Mouse (Mus musculus) right cerebral cortex, postnatal 10 days (tissue): ENCODE results near the gene Psmc3.
A peak's percentile ranks its signal among the peaks of the same experiment; 100 is the strongest.
"Not testable (repeated sequence)": the region's sequence is repeated elsewhere in the genome, so short reads cannot be mapped to it uniquely, and the experiment has no call there.

ENCODE experiments used
- DNase-seq, 2 experiments: peaks; one replicate each; pipeline ENCODE4 v3.0.0; 2021; ENCODE audit warnings: low spot score in 2 of 2

Psmc3 gene

GRCm38 (mm10) chr2:91053934-91054382 is at the start of gene Psmc3:
Psmc3 (plus strand) TSS chr2:91054009.
- DNase-seq, result peak; percentile 98

- no peak for DNase-seq
Observed at GRCm38 (mm10) chr2:91008536-91008935, 45.3 kb upstream of the Psmc3 start.

GRCm38 (mm10) chr2:91013881-91014280 is 39.9 kb upstream of the Psmc3 start:
- DNase-seq, result no peak

DNA sequence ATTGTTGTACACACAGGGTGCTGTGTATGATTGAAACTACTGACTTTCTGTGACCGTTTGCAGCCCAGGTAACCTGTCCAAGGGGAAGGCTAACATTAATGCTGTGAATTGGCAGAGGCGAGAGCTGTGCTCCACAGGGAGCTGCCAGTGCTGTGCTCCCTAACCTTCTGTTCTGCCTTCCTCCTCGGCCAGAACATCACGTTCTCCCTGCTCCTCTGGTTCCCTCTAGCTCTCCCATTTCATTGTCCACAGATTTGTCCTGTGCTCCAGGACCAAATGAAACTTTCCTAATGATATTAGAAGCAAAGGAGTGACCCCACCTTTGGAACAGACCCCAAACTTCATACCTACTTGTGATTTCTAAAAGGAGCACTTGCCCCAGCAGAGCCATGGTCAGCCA is 38.4 kb upstream of the Psmc3 start:
- DNase-seq, result no peak

- peak; percentile 58 to 59 for DNase-seq
Observed at GRCm38 (mm10) chr2:91018061-91018788, 35.6 kb upstream of the Psmc3 start.

- DNase-seq, result no peak
Observed at GRCm38 (mm10) chr2:91019911-91020310, 33.9 kb upstream of the Psmc3 start.

- not testable (repeated sequence) for DNase-seq
Observed at GRCm38 (mm10) chr2:91022266-91022665, 31.5 kb upstream of the Psmc3 start.

DNA sequence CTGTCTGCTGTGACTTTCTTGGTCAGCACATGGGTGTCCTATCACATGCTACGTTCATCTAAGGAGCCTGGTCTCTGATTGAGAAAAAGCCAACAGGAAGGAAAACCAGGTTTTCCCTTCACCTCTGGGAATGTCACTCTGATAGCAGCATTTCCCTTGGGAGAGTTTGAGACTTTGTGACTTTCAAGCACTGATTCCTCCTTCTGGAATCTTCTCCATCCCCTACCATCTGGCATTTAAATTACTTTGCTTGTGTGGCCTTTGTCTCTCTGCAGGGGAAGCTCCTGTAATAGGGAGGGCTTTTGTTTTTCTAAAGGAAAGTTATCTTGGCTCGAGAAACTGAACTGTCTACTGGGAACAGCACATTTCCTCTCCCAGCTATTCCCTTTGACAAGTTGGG is 30.7 kb upstream of the Psmc3 start:
- DNase-seq, result no peak

- DNase-seq, result no peak
Observed at GRCm38 (mm10) chr2:91023956-91024355, 29.9 kb upstream of the Psmc3 start.

DNA sequence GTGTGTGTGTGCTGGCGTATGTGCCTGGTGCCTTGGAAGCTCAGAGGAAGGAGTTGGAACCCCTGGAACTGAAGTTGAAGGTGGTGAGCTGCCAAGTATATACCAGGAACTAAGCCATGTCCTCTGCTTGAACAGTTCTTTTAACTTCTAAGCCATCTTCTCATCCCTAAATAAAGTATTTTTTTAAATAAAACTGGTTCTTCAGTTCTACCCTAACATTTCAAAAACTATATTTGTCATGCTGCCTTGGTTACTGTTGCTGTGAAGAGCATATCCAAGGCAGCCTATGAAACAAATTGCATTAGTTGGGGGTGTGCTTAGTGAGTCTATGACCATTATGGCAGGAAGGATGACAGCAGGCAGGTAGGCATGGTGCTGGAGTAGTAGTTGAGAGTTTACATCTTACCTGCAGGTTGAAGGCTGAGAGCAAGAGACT is 28.7 kb upstream of the Psmc3 start:
- DNase-seq, result peak; percentile 63 to 79

- no peak for DNase-seq
Observed at GRCm38 (mm10) chr2:91026491-91026890, 27.3 kb upstream of the Psmc3 start.

DNA sequence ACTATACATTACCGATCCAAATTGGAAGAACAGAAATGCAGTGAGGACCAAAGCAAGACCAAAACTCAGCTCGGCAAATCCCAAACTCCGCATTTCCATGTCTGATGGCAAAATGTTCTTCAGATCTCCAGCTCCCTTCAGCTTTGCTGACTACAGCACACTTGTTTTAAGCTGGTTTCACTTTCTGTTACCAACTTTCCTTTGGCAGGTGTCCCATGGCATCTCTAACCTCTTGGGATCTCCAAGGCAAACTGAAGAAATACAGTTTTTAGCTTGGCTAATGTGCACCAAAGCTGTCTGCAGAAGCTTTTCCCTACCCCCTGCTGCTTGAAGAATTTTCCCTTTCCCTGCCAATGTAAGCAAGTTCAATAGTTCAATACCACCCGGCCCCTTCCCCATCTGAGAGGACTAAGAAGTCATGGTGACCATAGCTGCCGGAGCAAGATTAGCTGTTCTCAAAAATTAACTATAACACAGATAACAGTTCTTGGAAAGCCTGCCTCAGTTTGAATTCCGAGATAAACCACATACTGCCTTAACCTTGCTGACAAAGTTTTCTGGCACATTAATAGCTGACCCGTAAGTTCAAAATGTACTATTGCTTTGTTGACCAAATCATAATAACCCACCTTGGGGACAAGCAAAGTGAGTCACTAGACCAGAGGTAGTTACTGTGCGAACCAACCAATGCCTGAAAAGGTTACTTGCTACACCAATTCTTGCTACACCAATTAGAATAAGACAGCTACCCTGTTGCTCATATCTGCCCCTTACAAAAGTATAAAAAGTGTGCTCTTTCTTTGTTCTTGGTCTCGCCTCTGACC is 26.2 kb upstream of the Psmc3 start:
- no peak for DNase-seq

DNA sequence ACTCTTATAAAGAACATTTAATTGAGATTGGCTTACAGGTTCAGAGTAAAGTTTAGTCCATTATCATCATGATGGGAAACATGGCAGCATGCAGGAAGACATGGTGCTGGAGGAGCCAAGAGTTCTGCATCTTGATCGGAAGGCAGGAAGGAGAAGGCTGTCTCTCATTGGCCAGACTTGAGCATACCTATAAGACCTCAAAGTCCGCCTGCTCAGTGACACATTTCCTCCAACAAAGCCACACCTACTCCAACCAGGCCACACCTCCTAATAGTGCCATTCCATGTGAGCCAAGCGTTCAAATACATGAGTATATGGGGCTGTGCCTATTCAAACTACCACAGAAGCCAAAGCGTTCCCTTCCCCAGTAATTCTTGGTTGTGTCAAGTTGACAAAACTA is 22.6 kb upstream of the Psmc3 start:
- no peak for DNase-seq

GRCm38 (mm10) chr2:91033000-91033399 is 20.8 kb upstream of the Psmc3 start:
- DNase-seq, result no peak

DNA sequence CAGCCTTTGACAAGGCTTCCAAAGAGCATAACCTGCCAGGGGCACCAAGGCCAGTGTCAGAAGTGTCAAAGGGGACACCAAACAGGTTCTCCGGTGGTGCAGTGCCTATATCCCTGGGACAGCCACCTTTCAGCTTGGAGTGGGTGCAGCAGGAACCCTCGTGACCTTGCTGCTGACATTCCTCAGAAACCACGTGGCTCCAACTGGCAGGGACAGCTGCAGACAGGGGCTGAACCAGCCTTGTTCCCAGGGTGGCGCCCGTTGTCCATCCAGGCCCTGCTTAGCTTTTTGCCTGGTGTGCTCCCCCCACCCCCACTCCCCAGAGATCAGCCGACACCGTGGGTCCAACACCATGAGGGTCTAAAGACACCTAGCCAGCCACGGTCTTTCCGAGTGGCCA is 18.4 kb upstream of the Psmc3 start, which contains the start of gene Rapsn:
Gene Rapsn (plus strand): TSS at position 236 of the 400 bp plus-strand sequence.
- DNase-seq, result no peak

GRCm38 (mm10) chr2:91041786-91042185 is 12.0 kb upstream of the Psmc3 start:
- no peak for DNase-seq

GRCm38 (mm10) chr2:91042651-91043398 is 11.0 kb upstream of the Psmc3 start:
- DNase-seq, result no peak

DNA sequence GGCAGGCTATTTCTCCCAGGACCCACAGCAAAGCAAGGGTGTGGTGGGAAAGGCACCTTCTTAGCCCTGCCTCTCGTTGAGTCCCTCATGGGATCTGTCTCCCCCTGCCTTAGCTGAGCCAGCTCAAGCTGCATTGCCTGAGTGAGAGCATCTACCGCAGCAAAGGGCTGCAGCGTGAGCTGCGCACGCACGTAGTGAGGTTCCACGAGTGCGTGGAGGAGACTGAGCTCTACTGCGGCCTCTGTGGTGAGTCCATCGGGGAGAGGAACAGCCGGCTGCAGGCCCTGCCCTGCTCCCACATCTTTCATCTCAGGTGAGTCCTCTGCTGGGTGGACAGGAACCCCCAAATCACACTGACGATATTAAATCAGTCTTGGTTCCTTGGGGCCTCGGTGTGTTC is 9.1 kb upstream of the Psmc3 start:
- no peak for DNase-seq

DNA sequence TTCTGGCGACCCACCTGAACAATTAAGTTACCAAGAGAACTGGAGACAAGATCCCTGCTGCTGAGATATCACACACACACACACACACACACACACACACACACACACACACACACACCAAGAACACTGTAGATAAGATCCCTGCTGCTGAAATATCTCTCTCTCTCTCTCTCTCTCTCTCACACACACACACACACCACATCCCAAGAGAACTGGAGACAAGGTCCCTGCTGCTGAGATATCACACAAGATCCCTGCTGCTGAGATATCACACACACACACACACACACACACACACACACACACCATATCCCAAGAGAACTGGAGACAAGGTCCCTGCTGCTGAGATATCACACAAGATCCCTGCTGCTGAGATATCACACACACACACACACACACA is 8.0 kb upstream of the Psmc3 start:
- DNase-seq, result not testable (repeated sequence)

DNA sequence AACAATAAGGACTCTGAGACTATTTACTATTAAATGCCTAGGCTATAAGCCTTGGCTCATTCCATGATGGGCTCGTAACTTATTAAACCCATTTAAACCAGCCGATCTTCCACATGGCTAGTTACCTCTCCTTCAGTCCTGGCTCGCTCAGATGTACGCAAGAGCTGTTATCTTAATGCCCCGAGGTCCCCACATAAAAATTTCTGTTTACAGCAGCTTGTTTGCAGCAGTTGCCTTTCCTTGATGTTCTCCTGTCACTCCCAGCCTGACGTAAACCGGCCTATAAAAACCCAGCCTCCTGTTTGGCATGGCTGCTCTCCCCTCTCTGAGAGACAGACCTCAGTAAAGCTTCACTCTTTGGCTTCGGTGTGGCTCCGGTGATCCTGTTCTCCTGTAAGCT is 6.5 kb upstream of the Psmc3 start:
- DNase-seq, result no peak

DNA sequence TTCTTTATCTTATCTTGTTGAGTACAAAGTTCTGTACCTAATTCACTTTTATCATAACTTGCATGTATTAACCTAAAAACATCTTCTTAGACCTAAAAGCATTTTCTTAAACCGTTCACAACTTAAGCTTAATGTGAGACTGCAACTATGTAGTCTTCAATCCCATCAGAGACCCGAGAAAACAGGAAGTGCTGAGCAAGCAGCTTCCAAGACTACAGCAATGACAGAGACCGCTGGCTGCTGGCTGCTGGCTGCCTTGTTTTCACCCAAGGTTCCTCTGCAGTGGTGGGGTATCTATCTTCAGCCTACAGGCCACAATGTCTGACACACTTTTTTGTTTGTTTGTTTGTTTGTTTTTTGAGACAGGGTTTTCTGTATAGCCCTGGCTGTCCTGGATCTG is 1.9 kb upstream of the Psmc3 start:
- no peak for DNase-seq

GRCm38 (mm10) chr2:91052752-91053151 is 1.1 kb upstream of the Psmc3 start:
- no peak for DNase-seq
